In genomic region chr8:90936840-90937239, GRCm38 (mm10) we compare ENCODE assay signal across 8 mouse cellular contexts.
DNase-seq lines count a peak whose midpoint lies in the region; ATAC-seq and TF ChIP-seq lines count a peak whose summit lies in the region.

No protein-coding gene starts in this region.

- peaks cover 15% of the 10 kb centered on the region for H3K36me3 ChIP-seq in heart, postnatal 0 days (replicated peaks; ENCODE audit: control insufficient read depth, insufficient read depth, low read length)
- H3K36me3 ChIP-seq in heart, embryonic 11.5 days (ENCODE audit: control insufficient read depth, insufficient read depth, low read length) = no peaks in the 10 kb centered on the region; the same call in 1 of the 2 replicates
- peaks cover 9% of the 10 kb centered on the region; the same call in 1 of the 2 replicates for H3K36me3 ChIP-seq in heart, embryonic 10.5 days

- 20% methylated on average over 1 of the region's 1 CpGs for WGBS in heart, postnatal 0 days
- WGBS in heart, embryonic 11.5 days (ENCODE audit: insufficient replicate concordance) = 42% methylated on average over 1 of the region's 1 CpGs
- 42% methylated on average over 1 of the region's 1 CpGs for WGBS in heart, embryonic 10.5 days

- no peaks in the 10 kb centered on the region for H3K4me1 ChIP-seq in heart, postnatal 0 days (ENCODE audit: control insufficient read depth, insufficient read depth)
- H3K4me1 ChIP-seq in heart, embryonic 11.5 days (ENCODE audit: control insufficient read depth, insufficient read depth, low read length) = no peaks in the 10 kb centered on the region
- H3K4me1 ChIP-seq in heart, embryonic 10.5 days = peaks cover 5% of the 10 kb centered on the region; the same call in 1 of the 2 replicates

- no peaks in the 10 kb centered on the region for H3K27me3 ChIP-seq in heart, postnatal 0 days (ENCODE audit: control insufficient read depth, insufficient read depth, low read length)
- no peaks in the 10 kb centered on the region for H3K27me3 ChIP-seq in heart, embryonic 11.5 days (ENCODE audit: control insufficient read depth, insufficient read depth, low read length)
- no peaks in the 10 kb centered on the region for H3K27me3 ChIP-seq in heart, embryonic 10.5 days (ENCODE audit: insufficient read depth, poor library complexity, severe bottlenecking)

- no peak overlapping the region for H3K9ac ChIP-seq in heart, postnatal 0 days (replicated peaks; ENCODE audit: low read depth, low read length)
- no peak overlapping the region for H3K9ac ChIP-seq in heart, embryonic 11.5 days (ENCODE audit: low read depth, low read length)

- H3K4me2 ChIP-seq in heart, postnatal 0 days (ENCODE audit: low read depth, low read length) = no peak overlapping the region
- H3K4me2 ChIP-seq in heart, embryonic 11.5 days = no peak overlapping the region

- no peak overlapping the region for H3K4me3 ChIP-seq in heart, postnatal 0 days (ENCODE audit: low read depth, low read length)
- H3K4me3 ChIP-seq in heart, embryonic 11.5 days (ENCODE audit: low read depth, low read length) = no peak overlapping the region
- no peak overlapping the region for H3K4me3 ChIP-seq in heart, embryonic 10.5 days

- H3K9me3 ChIP-seq in heart, postnatal 0 days (replicated peaks; ENCODE audit: control insufficient read depth, low read length) = no peaks in the 10 kb centered on the region
- H3K9me3 ChIP-seq in heart, embryonic 11.5 days (replicated peaks; ENCODE audit: control insufficient read depth, low read length) = no peaks in the 10 kb centered on the region
- no peaks in the 10 kb centered on the region for H3K9me3 ChIP-seq in heart, embryonic 10.5 days

- peak; percentile 27 for DNase-seq in heart, postnatal 0 days (ENCODE audit: low spot score)
- DNase-seq in thymus, postnatal 14 days = peak; percentile 37
- DNase-seq in thymus, adult 18-20 months = no peak
- peak; percentile 16 for DNase-seq in forelimb bud, embryonic 11.5 days (ENCODE audit: low read depth, low spot score)
- no peak for DNase-seq in right cerebral cortex, postnatal 25 days
- DNase-seq in heart, embryonic 10.5 days (ENCODE audit: low spot score) = no peak

- TF ChIP-seq CTCF in heart, postnatal 0 days (IDR thresholded peaks at IDR 0.05; ENCODE audit: low read depth) = peak; percentile 65

- TF ChIP-seq EP300 in heart, postnatal 0 days (IDR thresholded peaks at IDR 0.05; ENCODE audit: low read depth) = no peak

- no peak for ATAC-seq in heart, postnatal 0 days (ENCODE audit: insufficient read depth, low read depth)
- no peak for ATAC-seq in heart, embryonic 11.5 days (replicated peaks; ENCODE audit: insufficient number of reproducible peaks, low FRiP score, low TSS enrichment)
- no peak for ATAC-seq in frontal cortex, adult (ENCODE audit: low TSS enrichment)

- no peak overlapping the region for H3K27ac ChIP-seq in heart, postnatal 0 days (ENCODE audit: low read depth)
- H3K27ac ChIP-seq in heart, embryonic 11.5 days (ENCODE audit: low read depth, low read length) = no peak overlapping the region
- no peak overlapping the region for H3K27ac ChIP-seq in heart, embryonic 10.5 days

Comparison
In these comparisons a context has a peak if more than half of its experiments do, and no peak if none do; other contexts are left out.
1. DNase-seq: peak in heart, postnatal 0 days (single experiment), thymus, postnatal 14 days (single experiment) and forelimb bud, embryonic 11.5 days (single experiment); none in thymus, adult 18-20 months (0 of 2), right cerebral cortex, postnatal 25 days (single experiment) and heart, embryonic 10.5 days (single experiment).